Mouse (Mus musculus) spleen, postnatal 36 days (tissue): ENCODE data around the gene Gnpnat1.

ENCODE experiments used
- DNase-seq, 2 experiments: peaks; one replicate each; pipeline ENCODE4 v3.0.0; 2022; ENCODE audit warnings: low spot score in 2 of 2, mixed read lengths in 1 of 2

Gnpnat1 gene

DNA sequence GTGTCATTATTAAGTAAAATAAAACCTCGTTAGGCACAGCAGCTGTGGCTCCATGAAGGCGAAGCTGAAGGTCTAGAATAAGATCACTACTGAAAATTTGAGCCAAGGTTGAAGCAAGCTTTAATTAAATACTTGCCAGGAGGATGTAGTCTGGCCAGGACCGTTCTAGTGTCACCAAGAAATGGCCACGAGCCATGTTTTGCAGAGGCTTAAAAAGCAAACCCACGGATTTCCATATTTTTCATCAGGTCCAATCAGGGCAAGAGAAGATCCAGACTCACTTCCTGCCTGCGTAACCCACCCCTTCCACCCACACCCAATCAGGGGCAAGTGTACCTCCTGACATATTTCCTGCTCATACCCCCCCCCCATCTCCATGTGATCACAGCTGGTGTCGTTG is 1.1 kb downstream of the Gnpnat1 start:
- no peak for DNase-seq

DNA sequence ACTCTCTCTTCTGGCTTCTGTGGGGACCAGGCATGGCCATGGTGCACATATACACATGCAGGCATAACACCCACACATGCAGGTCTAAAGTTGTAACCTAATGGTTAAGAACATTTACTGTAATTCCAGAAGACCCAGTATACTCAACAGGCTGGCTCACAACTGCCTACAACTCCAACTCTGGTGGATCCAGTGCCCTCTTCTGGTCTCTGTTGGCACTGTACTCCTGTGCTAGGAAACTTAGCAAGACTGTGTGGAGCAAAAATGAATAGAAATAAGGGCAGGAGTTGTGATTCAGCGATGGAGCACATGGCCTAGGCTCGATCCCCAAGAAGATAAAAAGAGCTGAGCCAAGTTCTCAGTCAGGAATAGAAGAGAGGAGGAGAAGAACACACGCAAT is 4.9 kb downstream of the Gnpnat1 start:
- DNase-seq, result no peak

DNA sequence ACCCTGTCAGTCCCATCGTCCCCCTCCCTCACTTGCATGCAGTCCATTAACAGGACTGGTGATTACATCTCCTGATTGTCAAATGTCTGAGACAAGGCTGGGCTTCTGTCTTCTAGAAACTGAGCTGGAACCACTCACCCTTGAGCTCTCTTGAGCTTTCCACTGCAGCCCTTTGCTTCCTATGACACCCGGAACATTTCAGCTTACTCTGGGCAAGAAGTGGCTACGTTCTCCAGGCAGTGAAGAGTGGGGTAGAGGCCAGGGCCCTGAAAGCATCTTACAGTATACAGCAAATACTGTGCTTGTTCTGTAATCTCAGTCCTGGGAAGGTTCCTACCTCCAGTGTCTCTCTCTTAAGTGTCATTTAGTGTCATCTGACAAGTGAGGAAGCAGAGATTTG is 15.5 kb downstream of the Gnpnat1 start:
- peak in 1 of 2 experiments; percentile 4 for DNase-seq

DNA sequence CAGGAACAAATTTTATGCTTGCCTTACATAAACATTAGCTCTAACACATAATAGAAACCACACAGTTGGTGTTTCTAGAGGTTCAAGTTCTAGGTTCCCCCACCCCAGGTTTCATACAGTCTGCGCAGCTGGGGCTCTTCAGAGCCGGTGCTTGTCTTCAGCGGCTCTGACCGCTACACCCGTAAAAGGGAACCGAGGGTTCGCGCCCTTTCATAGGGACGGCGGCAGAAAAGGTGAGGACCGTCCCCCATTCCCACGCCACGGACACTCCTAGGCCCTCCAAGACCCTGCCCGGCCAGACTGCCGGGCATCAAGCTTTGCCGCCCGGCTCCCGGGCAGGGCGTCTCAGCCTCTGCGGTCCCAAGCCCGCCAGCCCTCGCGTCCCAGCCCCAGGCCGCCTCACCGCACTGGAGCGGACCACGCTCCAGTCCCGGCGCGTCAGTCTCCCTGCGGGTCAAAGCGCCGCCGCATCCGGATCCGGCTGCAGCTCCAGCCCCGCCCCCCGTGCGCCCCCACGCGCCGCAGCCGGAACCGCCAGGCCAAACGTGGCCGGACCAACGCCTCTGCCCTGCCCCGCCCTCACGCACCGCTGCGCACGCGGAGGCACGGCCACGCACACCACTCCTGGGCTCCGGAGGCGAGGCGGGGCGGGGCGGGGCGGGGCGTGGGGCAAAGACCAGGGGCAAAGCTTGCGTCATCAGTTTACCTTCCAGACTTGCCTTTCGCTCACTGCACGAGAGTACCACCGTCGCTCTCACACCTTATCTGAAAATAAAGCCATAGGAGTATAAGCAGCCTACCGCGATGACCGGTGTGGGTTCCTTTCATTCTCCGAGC is 16.1 kb downstream of the Gnpnat1 start:
- DNase-seq, result peak; percentile 84 to 87

DNA sequence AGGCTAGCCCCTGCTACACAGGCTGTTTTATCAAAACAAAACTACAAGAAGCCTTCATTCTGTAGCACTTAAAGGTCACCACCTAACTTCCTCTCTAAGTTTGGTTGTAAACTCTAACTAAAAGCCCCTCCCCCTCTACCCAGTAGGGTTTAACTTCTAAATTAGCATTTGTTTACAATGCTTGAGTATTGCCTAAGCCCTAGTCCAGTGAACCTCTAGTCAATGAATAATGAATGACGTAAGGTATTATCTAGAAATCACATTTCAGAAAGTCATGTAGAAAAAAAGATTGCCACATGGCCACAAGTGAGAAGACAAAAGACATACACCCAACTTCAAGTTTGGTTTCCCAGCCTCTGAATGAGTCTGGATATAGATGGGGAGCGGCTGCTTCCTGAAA is 17.2 kb downstream of the Gnpnat1 start:
- DNase-seq, result no peak

DNA sequence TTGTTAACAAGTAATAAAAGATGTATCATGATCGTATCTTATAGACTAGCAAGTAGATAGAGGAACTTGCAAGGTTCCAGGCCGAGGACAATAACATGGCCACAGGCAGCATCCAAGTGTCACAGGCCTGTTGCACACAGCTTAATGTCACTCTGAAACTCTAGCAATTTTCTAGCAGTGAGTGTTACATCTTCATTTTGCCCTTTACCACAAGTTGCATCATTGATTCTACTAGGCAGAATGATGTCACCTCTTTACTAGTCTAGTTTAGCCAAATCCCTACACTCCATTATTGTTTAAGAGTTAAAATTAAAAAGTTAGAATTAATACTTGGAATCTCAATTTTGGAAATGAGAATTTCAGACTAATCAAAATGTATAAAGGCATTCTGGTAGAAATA is 19.1 kb downstream of the Gnpnat1 start:
- no peak for DNase-seq

DNA sequence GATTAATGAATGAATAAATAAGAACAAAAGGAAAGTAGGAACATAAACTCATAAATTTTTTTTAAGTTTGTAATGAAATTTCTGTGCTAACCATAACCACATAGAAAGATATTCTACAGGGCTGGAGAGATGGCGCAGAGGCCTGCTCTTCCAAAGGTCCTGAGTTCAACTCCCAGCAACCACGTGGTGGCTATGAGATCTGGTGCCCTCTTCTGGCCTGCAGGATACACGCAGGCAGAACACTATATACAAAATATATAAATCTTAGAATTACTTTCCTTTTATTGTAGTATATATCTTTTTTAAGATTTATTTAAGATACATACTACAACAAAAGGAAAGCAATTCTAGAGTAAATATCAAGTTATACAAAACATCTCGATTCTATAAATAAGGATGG is 21.8 kb downstream of the Gnpnat1 start:
- no peak for DNase-seq

DNA sequence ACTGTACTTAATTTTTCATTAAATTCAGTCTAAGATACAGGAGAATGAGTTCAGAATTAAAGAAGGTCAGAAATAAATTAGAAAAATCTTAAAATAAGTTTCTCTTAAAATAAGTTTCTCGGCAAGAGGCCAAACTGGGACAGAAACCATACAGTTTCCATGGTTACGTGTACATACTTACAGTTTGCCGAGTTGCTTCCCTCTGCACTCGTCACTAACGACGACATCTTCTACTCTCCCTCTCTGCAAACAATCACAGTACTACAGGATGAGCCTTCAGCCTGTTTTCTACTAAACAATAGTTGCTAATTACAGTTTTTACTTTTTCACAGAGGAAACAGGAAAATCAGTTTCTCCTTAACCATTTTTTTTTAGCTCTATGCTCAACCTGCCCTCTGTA is 24.0 kb downstream of the Gnpnat1 start:
- no peak for DNase-seq

DNA sequence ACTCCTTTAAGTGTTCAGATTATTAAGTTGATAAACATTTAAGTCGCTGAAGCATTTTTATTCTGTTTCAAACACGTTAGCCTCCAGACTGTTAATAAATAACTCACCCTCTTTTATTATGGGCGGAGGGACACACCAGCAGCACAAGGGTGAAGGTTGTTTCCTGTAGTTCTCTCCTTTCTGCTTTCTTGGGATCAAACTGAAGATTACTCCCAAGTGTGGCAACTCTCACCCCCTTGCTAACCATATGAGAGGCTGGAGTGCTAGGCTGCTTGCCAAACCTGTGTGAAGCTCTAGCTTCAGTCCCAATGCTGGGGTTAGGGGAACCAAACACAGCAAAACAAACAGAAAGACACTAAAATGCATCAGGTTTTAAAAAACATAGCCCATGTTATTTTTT is 25.9 kb downstream of the Gnpnat1 start:
- DNase-seq, result no peak

DNA sequence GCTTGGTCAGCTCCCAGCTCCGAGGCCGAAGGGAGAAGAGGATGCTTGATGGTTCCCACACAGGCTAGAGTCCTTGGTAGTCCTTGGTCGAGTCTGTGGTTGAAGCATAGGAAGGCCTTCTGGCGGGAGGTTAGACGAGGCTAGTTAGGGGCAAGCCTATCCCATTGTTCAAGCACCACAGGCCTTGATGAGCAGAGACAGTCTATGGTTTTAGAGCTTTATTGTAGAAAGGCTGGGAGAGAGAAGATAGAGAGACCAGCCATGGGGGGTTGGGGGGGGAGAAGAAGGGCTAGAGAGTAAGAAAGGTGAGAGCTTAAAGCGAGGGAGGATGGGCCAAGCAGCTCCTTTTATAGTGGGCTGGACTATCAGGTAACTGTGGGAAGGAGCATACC is 39.5 kb downstream of the Gnpnat1 start:
- DNase-seq, result no peak

DNA sequence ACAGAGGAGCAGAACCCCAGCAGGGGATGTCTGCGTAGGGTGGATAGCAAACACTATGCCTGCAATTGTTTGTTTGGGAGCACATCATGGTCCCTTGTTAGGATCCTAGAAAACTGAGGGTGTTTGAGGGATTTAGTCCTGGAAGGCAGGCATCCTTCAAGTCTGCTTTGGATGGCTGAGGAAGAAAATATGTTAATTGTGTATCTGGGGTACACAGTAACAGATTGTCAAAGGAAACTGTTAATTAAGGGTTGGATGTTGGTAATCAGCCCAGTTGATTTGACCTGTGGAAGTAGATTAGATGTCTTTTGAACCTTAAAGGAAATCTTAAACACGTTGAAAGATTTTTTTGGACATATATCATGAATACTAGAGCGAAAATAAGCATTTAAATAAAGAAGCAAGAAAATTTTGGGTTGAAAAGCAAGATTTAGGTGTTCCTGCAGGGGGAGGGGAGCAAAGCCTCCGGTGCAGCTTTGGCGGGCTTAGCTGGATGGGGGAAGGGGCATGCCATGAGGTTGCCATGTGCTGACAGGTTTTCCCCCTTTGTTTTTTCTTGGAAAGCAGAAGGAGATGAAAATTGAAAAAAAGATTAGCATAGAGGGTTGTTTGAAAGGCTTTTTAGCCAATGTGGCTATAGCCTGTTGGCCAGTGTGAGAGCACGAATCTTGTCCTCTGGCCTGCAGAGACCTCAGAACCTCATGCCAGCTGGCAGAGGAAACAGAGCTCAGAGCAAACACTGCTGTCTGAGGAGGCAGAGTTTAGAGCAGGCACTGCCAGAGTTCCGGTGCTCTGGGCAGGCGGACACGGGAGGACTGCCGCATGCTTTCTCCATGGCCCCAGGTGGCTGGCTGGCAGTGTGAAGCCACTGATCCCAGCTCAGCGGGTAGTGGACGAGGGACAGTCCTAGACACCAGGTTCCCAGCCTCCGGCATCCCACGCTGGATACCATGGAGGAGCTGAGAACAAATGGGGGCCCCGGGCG is 40.2 kb downstream of the Gnpnat1 start:
- no peak for DNase-seq

DNA sequence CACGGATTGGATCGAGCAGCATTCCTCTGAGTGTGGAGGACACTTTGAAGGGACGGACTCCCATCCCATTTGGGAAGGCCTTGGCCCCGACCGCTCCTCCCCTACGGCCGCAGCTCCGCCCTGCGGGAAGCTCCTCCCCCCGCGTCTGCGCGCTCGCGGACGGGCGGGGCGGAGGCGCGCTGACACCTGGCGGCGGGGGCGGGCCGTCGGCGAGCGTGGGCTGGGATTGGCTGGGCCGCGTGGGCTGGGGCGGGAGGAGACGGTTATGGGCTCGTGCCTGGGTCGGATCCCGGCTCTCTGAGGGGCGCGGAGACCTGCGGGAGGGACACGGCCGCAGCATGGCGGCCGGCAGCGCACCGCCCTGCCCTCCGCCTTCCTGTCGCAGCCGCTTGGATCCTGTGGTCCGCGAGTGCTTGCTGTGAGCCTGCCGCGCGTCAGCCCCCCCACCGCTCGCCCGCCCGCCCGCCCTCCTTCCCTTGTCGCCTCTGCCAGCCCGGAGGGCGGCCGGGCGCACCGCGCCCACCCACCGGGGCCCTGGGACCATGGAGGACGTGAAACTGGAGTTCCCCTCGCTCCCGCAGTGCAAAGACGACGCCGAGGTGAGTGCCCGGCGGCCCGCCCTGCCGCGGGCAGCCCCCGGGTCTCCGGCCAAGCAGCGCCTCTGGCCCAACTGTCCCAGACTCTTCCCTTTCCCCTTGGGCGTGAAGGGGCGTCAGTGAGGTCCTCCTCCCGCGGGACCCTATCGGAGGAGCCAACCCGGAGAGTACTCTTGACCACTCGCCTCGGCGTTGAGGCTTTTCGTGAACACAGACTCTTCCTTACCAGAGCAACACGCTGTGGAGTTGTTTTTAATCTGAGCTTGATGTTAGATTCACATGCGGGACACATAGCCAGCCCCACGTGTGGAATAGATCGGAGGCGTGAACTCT is 53.5 kb downstream of the Gnpnat1 start, which contains the start of gene Styx:
Gene Styx (plus strand): TSS at position 163 of the 929 bp plus-strand sequence.
- DNase-seq, result peak; percentile 95

DNA sequence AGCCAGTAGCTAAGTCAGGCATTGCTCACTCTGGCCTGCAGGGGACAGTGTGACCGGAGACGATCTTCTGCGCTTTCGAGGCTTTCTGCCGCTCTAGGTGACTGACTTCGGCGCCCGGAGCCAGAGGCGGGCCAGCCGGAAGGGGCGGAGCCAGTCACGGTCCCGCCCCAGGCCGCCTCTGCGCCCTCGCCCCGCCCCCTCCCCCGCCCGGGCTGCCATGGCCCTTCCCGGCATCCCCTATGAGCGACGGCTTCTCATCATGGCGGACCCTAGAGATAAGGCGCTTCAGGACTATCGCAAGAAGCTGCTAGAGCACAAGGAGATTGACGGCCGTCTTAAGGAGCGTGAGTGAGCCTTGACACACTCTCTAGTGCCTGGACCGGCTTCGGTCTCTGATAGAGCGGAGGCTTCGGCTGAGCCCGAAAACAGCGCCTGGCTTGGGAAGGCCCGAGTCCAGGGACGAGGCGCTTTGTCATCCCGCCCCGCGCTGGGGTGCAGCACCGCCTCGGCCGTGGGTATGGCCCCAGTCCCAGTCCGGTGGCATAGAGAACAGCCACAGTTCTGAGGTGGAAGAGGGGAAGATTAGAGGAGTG is 75.0 kb downstream of the Gnpnat1 start, which contains the start of gene Psmc6:
Gene Psmc6 (plus strand): TSS at position 200 of the 593 bp plus-strand sequence.
- DNase-seq, result peak; percentile 91 to 92

DNA sequence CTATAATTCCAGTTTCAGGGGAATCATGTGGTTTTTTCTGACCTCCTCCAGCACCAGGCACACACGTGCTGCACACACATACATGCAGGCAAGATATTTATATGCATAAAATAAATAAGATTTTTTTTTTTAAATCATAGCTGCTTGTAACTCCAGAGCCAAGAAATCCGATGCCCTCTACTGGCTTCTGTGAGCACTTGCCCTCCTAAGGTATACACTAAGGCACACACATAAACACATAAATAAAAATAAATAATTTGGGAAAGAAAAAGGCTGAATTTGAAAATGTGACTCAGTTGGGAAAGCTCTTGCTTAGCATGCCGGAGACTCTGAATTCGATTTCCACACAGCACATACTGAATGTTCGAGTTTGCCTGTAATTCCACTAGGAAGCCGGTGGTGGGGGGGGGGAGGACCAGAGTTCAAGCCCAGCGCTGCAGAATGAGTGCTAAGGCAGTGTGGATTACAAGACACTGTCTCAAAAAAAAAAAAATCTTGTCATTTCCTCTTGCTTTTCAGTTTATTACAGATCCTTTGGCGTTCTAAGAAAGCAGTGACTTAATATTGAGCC is 75.6 kb downstream of the Gnpnat1 start:
- DNase-seq, result peak in 1 of 2 experiments; percentile 13

DNA sequence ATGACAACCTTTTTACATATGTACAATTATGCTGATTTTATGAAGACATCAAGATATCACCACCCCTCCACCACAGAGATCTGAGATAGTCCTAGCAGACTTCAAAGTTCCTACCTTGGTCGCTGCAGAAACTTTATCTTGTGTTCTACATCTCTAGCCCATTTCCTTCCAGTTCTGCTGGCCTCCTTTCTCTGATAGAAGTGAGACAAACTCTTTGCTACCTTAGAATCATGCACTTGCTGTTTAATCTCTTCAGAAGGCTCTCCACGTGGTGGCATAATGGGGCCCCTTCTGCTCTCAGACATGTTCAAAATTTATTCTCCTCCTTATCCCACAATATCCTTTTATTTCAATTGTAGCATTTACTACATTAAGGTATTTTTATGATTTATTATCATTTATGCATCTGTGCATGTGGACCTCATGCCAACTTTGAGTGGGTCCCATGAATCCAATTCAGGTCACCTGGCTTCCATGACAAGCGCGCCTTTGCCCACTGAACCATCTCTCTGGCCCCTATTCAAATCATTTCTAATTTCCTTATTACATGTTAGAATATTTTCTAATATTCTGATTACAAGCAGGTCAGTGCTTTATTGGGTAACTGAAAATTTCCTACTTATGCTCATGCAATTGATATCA is 76.5 kb downstream of the Gnpnat1 start:
- no peak for DNase-seq
